Mouse (Mus musculus): ENCODE results near the gene Atp4a. TPM values are rescaled to one million over a fixed set of nuclear protein-coding genes. Genes with fewer than 3 reads are reported as not detected.
A peak's percentile ranks its signal among the peaks of the same experiment; 100 is the strongest.
"Not testable (repeated sequence)": the region's sequence is repeated elsewhere in the genome, so short reads cannot be mapped to it uniquely, and the experiment has no call there.

Gene Atp4a
- polyA plus RNA-seq, 1 experiment, result not detected

DNA sequence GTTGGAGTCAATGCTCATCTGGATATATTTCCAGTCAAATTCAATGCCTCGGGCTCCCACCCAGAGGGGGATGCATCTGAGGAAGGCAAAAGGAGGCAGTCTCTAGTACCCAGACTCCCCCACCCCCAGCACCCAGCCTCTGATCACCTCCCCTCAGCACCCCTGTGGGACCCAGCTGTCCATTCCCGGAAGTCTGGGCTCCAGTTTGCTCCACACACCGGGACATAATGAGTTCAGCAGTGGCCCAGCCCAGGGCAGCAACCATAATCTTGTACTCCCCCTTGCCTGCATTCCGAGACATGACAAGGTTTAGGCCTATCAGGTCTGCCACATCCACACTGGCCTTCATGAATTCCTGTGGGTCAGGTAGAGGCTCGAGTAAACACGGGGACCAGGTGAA is 16.2 kb downstream of the Atp4a start:
- WGBS, result 74% methylated on average over 6 of the region's 6 CpGs
- Histone ChIP-seq H3K4me1 (ENCODE audit: control insufficient read depth, insufficient read depth, low read length) (peaks cover 15% of the 10 kb centered on the region; the same call in 1 of the 2 replicates), H3K4me3 (replicated peaks; ENCODE audit: extremely low read depth, low read depth, low read length) (no peak overlapping the region)
- DNase-seq, result no peak
- no peak for TF ChIP-seq POLR2A (IDR thresholded peaks at IDR 0.05; ENCODE audit: borderline replicate concordance, extremely low read depth, low read depth, low read length)
- no peak for TF ChIP-seq CTCF (IDR thresholded peaks at IDR 0.05; ENCODE audit: insufficient read depth, low read length)

DNA sequence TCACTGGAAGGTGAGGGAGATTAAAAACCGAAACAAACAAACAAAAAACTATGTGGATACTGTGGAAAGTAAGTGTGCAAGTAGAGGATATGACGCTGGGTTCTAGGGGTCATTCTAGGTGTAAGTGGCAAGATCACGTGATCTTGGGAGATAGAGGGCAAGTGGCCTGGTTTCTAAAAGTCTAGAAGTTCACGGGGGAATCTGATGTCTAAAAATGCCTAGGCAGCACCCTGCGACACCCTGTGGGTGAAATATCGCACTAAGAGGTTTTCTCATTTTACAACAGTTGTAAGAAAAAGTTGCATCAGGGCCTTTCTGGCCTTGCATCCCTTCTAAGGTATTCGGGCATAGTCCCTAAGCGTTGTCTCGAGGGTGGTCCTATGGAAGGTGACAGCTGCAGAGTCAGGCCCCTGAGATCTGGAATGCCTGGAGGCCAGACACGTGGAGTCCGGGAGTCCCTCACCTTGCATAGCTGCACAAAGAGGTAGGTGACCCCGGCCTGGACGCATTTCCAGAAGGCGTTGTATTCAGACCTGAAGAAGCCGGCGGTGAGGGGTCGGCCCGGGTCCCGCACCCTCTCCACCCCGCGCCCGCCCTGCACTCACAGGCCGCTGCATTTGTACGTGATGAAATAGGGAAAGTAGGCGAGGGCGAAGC is 16.9 kb downstream of the Atp4a start:
- TF ChIP-seq POLR2A (IDR thresholded peaks at IDR 0.05; ENCODE audit: borderline replicate concordance, extremely low read depth, low read depth, low read length) (no peak), CTCF (IDR thresholded peaks at IDR 0.05; ENCODE audit: insufficient read depth, low read length) (no peak)
- Histone ChIP-seq H3K4me1 (ENCODE audit: control insufficient read depth, insufficient read depth, low read length) (peaks cover 15% of the 10 kb centered on the region; the same call in 1 of the 2 replicates), H3K4me3 (replicated peaks; ENCODE audit: extremely low read depth, low read depth, low read length) (peak overlapping the region; percentile 88)
- 5% methylated on average over 26 of the region's 26 CpGs for WGBS
- DNase-seq, result no peak

DNA sequence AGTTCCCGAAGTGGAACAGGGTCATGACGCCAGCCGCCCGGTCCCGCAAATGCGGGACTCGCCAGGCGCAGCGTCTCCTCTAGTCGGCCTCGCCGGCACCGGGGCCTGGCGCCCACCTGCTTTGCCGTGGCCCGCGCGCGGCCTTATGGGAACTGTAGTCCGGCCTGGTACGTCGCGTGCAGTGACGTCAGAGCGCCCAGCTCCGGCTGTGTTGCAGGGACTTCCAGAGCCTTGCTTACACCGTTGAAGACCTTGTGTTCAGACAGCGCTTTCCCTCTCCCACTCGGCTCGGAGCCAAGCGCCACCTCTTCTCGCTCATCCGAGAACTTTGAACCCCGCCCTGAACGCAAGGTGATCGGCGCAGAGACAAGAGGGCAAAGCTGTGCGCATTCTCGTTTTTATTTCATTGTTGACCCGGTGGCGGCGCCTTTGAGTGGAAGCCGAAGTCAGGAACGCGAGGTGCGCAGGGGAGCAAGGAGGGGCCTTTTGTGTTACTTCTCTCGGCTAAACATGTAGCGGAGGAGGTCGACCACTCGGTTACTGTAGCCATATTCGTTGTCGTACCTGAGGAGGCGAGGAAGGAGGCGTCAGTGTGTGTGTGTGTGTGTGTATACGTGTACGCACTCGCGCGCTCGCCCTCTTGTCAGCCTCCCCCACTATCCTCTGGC is 17.5 kb downstream of the Atp4a start, which contains the start of gene Tmem147:
Gene Tmem147 (minus strand): TSS at position 145 of the 668 bp plus-strand sequence.
- under 1% methylated on average over 60 of the region's 60 CpGs for WGBS
- H3K4me1 ChIP-seq (ENCODE audit: control insufficient read depth, insufficient read depth, low read length), result peaks cover 15% of the 10 kb centered on the region; the same call in 1 of the 2 replicates
- TF ChIP-seq POLR2A (IDR thresholded peaks at IDR 0.05; ENCODE audit: borderline replicate concordance, extremely low read depth, low read depth, low read length), result peak; percentile 87; the same call in 1 of the 2 replicates
- 0 out of 2 replicates have a peak, but pooled peaks have one; percentile 11 for TF ChIP-seq CTCF (IDR thresholded peaks at IDR 0.05; ENCODE audit: insufficient read depth, low read length)
- H3K4me3 ChIP-seq (replicated peaks; ENCODE audit: extremely low read depth, low read depth, low read length), result peak within 1 kb of the TSS; percentile 88
- DNase-seq, result peak; percentile 97

DNA sequence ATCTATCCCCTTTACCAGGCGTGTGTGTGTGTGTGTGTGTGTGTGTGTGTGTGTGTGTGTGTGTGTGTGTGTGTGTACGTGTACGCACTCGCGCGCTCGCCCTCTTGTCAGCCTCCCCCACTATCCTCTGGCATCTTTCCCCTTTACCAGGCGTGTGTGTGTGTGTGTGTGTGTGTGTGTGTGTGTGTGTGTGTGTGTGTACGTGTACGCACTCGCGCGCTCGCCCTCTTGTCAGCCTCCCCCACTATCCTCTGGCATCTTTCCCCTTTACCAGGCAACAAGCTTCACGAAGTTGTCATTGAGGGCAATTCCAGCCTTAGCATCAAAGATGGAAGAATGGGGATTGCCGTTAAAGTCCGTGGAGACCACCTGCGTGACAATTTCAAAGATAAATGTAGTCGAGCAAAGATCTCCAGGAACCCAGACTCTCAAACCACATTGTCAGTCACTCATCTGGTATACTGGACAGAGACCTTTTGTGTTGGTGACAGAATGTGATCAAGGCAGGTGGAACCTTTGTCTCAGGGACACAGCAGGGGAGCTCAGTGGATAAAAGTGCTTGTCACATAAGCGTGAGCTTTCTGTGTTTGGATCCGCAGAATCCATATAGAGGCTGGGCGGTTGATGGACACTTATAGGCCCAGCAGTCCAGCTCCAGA is 18.2 kb downstream of the Atp4a start:
- peaks cover 15% of the 10 kb centered on the region; the same call in 1 of the 2 replicates for H3K4me1 ChIP-seq (ENCODE audit: control insufficient read depth, insufficient read depth, low read length)
- WGBS, result 14% methylated on average over 19 of the region's 22 CpGs
- H3K4me3 ChIP-seq (replicated peaks; ENCODE audit: extremely low read depth, low read depth, low read length), result peak overlapping the region; percentile 22
- DNase-seq, result not testable (repeated sequence)

DNA sequence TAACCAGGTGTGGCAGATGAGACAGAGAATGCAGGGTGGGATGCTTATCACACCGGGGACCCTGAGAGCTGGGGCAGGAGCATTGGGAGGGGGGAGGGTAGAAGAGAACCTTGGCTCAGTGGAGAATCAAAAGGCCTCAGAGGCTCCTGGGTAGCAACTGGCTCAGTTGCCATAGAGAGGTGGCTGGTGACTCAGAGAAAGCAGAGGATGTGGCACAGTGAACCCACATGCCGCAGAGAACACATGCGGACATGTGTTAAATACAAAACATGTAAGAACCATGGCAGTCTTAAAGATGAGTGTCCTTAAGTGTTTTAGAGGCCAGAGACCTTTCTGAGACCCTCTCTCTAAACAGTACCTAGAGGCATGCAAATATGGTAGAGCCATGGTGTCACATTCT is 24.2 kb downstream of the Atp4a start:
- DNase-seq, result no peak
- WGBS, result 83% methylated on average over 3 of the region's 3 CpGs

DNA sequence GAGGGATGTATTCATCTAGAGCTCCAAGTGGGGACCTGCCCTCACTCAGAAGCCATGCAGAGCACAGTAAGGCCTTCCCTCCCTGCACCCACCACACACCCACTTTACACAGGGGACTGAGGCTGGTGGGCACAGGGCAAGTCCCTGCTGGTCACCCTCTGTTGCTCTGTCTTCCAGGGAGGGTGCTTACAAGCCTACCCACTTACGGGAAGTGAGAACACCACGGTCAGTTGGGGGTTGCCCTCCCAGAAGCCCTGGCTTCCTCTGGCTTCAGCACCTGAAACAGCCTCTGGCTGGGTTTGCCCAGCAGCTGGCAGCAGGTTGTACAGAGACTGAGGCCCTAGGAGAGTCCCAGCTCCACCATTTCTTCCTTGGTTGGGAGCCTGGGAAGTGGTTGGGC is 30.6 kb downstream of the Atp4a start:
- 71% methylated on average over 2 of the region's 2 CpGs for WGBS
- not testable (repeated sequence) for H3K4me1 ChIP-seq (ENCODE audit: control insufficient read depth, insufficient read depth, low read length); DNase-seq; H3K4me3 ChIP-seq (replicated peaks; ENCODE audit: extremely low read depth, low read depth, low read length)

More for the DNA sequence above, 24.2 kb downstream of the Atp4a start:
- TF ChIP-seq CTCF (IDR thresholded peaks at IDR 0.05; ENCODE audit: insufficient read depth, low read length) (no peak), POLR2A (IDR thresholded peaks at IDR 0.05; ENCODE audit: borderline replicate concordance, extremely low read depth, low read depth, low read length) (no peak)
- Histone ChIP-seq H3K4me3 (replicated peaks; ENCODE audit: extremely low read depth, low read depth, low read length) (no peak overlapping the region), H3K4me1 (ENCODE audit: control insufficient read depth, insufficient read depth, low read length) (no peaks in the 10 kb centered on the region)

DNA sequence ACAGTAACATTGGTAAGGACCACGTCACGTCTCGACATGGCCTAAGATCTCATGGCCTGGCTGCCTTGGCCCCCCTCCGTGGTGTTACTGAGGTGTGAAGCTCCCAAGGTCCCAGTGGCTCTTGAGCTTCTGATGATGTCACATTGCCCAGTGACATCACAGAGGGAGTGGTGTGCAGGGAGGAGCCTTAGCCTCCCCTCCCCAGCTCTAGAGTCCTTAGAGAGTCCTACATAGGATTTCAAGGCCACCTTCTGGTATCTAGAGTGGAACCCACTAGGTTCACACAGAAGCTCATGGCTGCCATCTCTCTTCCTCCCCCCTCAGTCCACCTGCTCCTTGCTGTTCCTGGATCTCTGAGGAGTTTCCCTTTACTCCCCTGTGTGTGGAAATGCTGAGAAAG is 31.6 kb downstream of the Atp4a start, which contains the start of gene Gapdhs:
Gene Gapdhs (minus strand): TSS at position 65 of the 400 bp plus-strand sequence.
- WGBS, result 92% methylated on average over 4 of the region's 4 CpGs
- H3K4me3 ChIP-seq (replicated peaks; ENCODE audit: extremely low read depth, low read depth, low read length); H3K4me1 ChIP-seq (ENCODE audit: control insufficient read depth, insufficient read depth, low read length); DNase-seq: not testable (repeated sequence)

DNA sequence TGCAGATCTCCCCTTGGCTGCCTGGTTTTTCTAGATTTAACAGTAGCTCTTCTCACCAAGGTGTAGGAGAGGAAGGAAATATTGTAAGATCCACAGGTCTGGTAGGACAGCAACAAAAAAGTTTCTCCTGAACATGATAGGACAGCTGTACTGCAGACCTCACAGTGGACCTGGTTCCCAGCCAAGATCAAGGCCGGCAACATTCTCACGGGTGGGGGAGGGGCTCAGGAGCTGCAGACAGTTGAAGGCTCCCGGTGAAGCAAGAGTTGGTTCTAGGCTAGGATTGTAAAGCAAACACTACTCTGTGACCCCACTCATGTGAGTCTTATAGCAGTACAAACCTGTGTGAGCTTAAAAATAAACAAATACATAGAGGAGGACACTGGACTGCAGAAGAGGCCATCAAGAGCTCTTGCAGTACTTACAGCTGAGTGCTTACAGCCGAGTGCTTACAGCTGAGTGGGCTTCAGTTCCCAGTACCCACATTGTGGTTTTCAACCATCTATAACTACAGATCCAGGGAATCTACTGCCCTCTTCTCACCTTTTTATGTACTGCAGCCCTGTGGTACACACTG is 32.1 kb downstream of the Atp4a start:
- DNase-seq, result peak; percentile 54
- WGBS, result 25% methylated on average over 4 of the region's 4 CpGs
- TF ChIP-seq POLR2A (IDR thresholded peaks at IDR 0.05; ENCODE audit: borderline replicate concordance, extremely low read depth, low read depth, low read length) (no peak), CTCF (IDR thresholded peaks at IDR 0.05; ENCODE audit: insufficient read depth, low read length) (no peak)

DNA sequence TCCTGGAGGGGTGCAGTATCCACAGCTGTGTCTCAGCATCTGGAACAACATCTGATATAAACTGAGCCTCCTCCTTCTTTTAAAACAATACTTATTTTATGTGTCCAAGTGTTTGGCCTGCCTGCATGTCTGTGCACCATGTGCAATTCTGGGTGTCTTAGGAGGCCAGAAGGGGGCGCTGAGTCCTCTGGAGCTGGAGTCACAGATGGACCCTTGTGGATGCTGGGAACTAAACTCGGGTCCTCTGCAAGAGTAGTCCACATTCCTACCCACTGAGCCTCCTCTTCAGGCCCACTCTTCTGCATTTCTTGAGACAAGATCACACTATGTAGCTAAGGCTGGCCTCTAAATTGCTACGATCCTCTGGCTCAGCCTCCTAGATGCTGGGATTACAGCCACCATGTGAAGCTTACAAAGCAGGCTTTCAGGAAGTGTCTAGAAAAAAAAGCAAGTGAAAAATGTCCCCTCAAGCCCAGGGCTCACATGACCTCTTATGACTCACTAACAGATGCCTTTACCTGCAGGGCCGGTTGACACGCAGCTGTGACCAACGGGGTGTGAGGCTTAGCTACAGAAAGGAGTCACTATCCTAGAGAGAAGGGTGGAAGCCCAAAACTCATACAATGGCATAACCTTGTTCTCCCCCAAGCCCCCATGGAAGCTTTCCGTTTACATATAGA is 35.7 kb downstream of the Atp4a start:
- H3K4me1 ChIP-seq (ENCODE audit: control insufficient read depth, insufficient read depth, low read length), result no peaks in the 10 kb centered on the region
- TF ChIP-seq POLR2A (IDR thresholded peaks at IDR 0.05; ENCODE audit: borderline replicate concordance, extremely low read depth, low read depth, low read length) (no peak), CTCF (IDR thresholded peaks at IDR 0.05; ENCODE audit: insufficient read depth, low read length) (no peak)
- no peak overlapping the region for H3K4me3 ChIP-seq (replicated peaks; ENCODE audit: extremely low read depth, low read depth, low read length)
- WGBS, result 79% methylated on average over 7 of the region's 7 CpGs
- DNase-seq, result no peak

More for the DNA sequence above, 32.1 kb downstream of the Atp4a start:
- no peaks in the 10 kb centered on the region for H3K4me1 ChIP-seq (ENCODE audit: control insufficient read depth, insufficient read depth, low read length)
- H3K4me3 ChIP-seq (replicated peaks; ENCODE audit: extremely low read depth, low read depth, low read length), result no peak overlapping the region
